Mouse (Mus musculus) megakaryocyte-erythroid progenitor cell, adult 5-6 weeks (primary cell): ENCODE measurements around the gene Chst14. TPM values are rescaled to one million over a fixed set of nuclear protein-coding genes. Genes with fewer than 3 reads are reported as not detected.
A peak's percentile ranks its signal among the peaks of the same experiment; 100 is the strongest.

Experiments
- ATAC-seq: replicated peaks from 2 replicates; pipeline ENCODE4 v1.8.0; 2016; ENCODE audit warnings: mild to moderate bottlenecking, inconsistent platforms; ENCODE audit not compliant: severe bottlenecking, poor library complexity, low FRiP score, low TSS enrichment
- total RNA-seq, 2 experiments: library from RNA; stranded (forward) in 1 of 2; stranded (reverse) in 1 of 2; fragments of 200-1000, 215-1000 nt in 1 of 2; fragments of >200 nt in 1 of 2; fragmentation: Nextera tagmentation in 1 of 2; gene quantifications; 2 replicates each; pipeline ENCODE4 v1.2.3; 2014 to 2017

The Chst14 gene
- total RNA-seq (2014; fragmentation: Nextera tagmentation) (2.2 and 3.6 TPM in 2 replicates), total RNA-seq (2017) (1.1 and 1.7 TPM in 2 replicates)

GRCm38 (mm10) chr2:118926361-118926997 lies at the start of gene Chst14:
Gene Chst14, plus strand, starts transcription at chr2:118926496.
- peak; percentile 91 for ATAC-seq

DNA sequence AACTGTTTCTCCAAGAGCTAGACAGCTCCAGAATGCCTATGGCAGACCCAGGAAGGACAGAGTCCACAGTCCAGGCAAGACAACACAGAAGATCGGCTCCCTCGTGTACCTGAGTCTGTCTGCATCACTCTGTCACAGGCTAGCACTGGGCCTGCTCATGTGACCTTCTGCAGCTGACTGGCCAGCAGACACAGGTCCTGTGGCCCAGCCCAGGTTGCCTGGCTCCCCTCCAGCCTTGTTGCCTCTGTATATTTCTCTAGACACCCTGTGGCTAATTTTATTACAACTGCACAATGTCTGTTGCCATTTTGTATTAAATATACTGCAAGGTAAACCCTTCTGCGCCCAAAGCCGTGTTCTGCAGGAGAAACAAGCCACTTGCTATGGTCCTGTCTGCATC lies 45.3 kb upstream of the Chst14 start:
- ATAC-seq = no peak

DNA sequence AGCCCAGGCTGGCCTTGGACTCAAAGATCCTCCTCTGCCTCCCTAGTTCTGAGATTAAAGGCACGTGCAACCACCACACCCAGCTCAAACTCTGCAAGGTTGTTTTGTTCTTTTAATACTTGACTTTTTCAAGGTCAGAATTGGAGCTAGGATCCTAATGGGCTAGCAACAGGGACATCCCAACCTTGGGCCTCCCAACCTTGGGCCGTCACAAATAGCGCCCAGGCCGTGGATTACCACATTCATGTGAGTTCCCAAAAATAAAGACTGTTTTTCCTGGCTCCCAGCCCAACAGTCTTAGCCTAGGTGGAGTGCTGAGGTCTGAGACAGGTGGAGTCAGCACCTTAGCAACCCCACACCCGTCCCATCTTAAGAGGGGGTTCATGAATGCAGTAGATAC lies 44.3 kb upstream of the Chst14 start:
- ATAC-seq = no peak

GRCm38 (mm10) chr2:118882840-118883679 lies 43.2 kb upstream of the Chst14 start:
- peak; percentile 74 for ATAC-seq

GRCm38 (mm10) chr2:118887440-118887839 lies 38.9 kb upstream of the Chst14 start:
- no peak for ATAC-seq

DNA sequence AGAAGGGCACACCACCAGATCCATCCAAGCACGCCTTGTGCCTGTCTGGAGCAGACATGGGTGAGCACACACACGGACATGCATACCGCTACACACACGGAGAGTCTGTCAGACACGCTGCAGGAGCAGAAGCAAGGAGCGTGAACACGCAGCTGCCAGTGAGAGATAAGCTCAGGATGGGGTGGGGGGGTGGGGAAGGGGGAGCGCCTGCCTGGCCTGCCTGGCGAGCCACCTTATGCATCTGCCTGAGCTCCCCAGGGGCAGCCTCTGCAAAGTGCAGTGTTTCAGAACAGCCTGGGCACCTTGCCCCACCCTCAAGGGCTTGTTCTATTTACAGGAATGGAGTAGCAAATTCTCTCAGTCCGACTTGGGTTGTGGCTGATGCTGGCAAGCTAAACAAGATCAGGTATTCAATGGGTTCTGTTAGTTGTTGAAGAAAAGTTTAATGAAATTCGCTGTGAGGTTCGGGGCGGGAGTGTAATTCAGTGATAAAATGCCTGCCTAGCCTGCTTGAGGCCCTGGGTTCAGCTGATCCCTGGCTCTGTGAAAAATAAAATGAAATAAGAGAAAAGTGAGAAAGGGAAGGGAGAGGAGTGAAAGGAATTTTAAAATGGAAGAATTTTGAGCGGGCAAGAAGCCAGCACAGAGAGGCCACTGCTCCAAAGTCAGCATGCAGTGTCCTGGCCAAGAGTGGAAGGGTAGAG lies 38.3 kb upstream of the Chst14 start:
- peak; percentile 82 for ATAC-seq

DNA sequence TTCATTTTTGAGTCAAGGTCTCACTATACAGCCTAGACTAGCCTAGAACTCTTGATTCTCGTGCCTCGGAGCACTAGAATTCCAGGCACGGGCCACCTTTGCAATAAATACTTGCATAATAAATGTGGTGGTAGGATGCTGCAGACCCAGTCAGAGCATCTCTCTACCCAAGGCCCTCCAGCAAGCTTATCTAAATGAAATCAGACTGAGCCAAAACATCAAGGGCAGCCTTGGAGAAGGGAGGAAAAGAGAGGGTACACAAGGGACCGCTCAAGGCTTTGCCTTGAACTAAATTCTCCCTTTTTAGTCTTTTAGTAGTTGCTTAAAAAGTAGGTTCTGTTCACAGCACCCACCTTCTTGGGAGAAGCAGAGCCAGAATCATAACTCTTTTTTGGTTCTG lies 35.1 kb upstream of the Chst14 start:
- no peak for ATAC-seq

DNA sequence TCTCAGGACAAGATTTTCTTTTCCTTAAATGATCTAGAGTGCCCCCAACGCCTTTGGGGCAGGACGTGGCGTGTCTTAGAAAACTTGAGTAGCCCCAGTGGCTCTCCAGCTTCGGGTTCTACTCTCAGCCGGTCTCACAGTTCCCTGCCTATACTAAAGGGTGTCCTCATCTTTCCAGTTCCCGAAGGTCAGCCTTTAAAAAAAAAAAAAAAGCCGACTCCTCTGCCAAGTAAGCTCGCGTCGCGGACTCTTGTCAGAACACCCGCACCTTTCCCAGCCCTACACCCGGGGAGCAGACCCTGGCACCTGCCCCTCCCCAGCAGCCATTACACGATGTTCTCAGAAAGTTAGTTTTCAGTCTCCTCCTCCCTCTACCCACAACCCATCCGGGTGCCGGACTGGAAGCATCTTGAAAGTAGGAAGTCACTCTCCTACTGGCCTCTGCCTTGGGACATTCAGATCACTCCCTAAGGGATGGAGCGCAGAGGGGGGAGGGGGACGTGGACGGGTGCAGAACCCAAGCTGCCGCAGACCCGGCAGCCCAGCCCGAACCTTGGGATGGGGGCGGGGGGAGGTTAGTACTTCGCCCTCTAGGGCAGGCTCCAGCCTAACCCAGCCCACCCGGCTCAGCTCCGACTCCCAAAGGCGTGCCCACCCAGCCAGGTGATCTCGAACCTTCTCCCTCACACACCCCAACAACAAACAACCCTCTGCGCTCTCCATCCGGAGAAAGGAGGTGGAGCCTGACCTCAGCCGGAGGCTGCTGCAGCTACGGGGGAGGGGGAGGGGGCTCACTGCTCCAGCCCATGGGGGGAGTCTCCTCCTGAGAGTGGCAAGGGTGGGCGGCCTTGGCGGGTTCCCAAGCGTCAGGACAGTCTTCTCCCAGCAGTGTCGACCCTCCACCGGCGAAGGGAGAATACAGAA lies 30.0 kb upstream of the Chst14 start:
- ATAC-seq = no peak

GRCm38 (mm10) chr2:118896914-118897291 lies 29.4 kb upstream of the Chst14 start:
- ATAC-seq = no peak

- ATAC-seq = no peak
Measured at GRCm38 (mm10) chr2:118897392-118897791, 28.9 kb upstream of the Chst14 start.

GRCm38 (mm10) chr2:118897808-118898207 lies 28.5 kb upstream of the Chst14 start:
- no peak for ATAC-seq

DNA sequence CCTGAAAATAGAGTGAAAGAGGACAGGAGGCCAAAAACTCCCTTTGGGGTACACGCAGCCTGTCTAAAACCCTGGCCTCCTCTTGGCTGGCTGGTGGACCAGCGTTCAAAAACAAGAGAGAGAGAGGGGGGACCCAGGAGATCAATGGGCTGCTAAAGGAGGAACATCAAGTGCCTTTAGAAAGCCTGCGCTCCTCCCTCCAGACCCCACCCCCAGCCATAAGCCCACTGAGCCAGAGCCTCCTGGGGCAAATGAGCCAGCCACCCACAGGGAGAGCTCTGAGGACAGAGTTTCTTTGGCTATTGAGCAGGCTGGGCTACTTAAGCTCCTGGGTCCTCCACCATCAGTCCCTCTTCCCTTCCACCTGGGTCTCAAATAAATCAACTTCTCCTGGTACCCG lies 27.5 kb upstream of the Chst14 start:
- ATAC-seq = no peak

- no peak for ATAC-seq
Measured at GRCm38 (mm10) chr2:118899306-118899705, 27.0 kb upstream of the Chst14 start.

DNA sequence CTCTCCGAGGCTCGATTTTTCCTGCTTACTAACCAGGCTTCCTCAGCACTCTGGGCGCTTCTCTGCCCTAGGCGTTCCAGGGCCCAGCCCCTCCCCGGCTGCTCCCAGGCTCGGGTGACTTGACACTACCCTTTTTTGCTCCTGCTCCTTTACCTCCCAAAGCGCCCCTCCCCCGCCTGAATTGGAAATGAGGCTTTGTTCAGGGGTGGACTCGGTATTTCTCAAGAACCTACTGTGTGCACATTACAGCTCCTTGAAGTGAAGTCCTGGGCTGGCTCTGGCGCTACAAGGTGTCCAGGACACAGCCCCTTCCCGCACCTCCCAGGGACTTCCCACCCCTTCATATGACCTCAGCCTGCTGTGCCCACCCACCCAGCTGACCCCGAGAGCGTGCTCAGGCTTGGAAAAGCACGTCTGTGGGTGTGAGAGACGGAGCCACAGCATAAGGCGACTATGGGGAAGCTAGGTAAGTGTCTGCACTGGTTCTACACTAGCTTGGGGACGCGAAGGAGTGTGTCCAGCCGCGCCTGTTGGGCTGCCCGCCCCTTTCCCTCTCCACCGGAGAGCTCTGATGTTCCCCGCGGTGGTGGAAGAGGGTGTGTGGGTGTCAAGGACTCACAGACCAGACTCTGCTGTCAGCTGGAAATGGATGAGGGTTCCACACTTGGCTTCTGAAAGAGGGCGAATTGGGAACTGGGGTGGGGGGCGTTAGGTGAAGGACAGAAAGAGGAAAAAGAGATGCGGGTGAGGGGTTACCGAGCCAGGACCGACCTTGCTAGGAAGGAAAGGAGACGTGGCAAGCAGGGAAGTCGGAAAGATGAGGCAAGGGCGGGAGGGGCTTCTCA lies 26.1 kb upstream of the Chst14 start, which contains the start of gene Bahd1:
Gene Bahd1, plus strand, starts transcription at position 397 of the 845 bp plus-strand sequence.
- ATAC-seq = no peak

DNA sequence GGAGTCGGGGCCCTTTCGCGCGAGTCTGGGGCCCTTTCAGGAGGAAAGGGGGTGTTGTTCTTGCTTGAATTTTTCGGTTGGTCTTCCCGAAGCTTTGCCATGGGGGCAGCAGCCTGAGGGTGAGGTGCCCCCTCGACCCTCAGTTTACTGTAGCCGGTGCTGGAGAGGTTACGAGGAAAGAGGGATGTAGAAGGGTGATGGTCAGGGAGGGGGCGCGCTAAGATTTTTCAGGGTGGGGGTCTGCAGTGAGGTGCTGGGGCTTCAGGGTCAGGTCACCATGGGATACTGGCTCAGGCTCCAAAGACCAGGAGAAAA lies 25.5 kb upstream of the Chst14 start:
- no peak for ATAC-seq

DNA sequence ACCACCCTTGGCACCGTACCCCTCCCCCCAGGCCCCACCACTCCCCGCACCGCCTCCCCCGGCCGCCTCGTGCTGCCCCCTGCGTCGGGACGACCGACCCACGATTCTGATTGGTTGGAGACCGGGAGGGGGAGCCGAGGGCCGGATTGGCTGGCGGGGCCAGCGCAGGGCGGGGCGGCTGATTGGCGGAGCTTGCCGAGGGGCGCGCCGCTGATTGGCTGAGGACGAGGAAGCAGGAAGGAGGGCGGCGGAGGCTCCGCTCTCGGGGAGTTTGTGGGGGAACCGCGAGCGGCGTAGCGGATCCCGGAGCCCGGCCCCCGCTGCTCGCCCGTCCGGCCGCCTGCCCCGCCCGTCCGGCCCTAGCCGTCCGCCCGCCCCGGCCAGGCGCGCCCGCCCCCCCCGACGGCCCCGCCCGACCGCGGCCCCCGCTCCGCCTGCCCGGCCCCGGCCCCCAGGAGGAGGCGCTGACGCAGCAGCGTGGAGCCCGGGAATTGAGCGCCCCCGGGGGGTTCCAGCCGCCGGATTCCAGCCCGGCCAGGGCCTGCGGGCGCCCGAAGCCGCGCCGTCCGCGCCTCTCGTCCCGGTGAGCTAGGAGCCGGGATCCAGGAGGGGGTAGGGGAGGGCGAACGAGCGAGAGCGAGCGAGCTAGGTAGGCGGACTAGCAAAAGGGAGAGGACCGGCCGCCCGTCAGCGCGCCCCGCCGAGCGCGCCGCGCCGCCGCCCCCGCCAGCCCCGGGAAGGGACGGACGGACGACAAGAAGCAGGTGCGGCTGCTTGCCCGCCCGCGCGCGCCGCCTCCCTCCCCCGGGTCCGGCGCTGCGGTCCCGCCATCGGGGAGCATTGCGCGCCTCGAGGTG lies 24.9 kb upstream of the Chst14 start:
- ATAC-seq = peak; percentile 85
